Mouse (Mus musculus) liver, postnatal 0 days (tissue): Measurements from ENCODE around the gene Parp4. TPM values are rescaled to one million over a fixed set of nuclear protein-coding genes. Genes with fewer than 3 reads are reported as not detected.
A peak's percentile ranks its signal among the peaks of the same experiment; 100 is the strongest.

Experiments
- ATAC-seq: fragments of 200-750 bp; cut with Nextera tagmentation; 2 replicates; pipeline ENCODE4 v1.8.0; 2017; ENCODE audit warnings: mild to moderate bottlenecking, moderate library complexity
- DNase-seq: peaks from one replicate; pipeline ENCODE4 v3.0.0-alpha.2; 2016
- H3K27ac ChIP-seq: fragments of 300-500 bp; sonication (generic); 2 replicates; pipeline ENCODE4 v1.5.1; 2014; ENCODE audit warnings: antibody characterized with exemption, moderate library complexity, mild to moderate bottlenecking, low read depth
- H3K27me3 ChIP-seq: fragments of 300-500 bp; sonication (generic); 2 replicates; pipeline ENCODE4 v1.6.1; 2014; ENCODE audit warnings: low read length, control low read depth, mixed read lengths; ENCODE audit not compliant: insufficient read depth
- H3K36me3 ChIP-seq: fragments of 300-500 bp; sonication (generic); replicated peaks from 2 replicates; pipeline ENCODE4 v1.6.1; 2014; ENCODE audit warnings: mild to moderate bottlenecking, control low read depth, low read length, moderate library complexity, mixed read lengths; ENCODE audit not compliant: insufficient read depth
- H3K4me1 ChIP-seq: fragments of 300-500 bp; sonication (generic); 2 replicates; pipeline ENCODE4 v1.6.1; 2014; ENCODE audit warnings: antibody characterized with exemption, mild to moderate bottlenecking, control low read depth; ENCODE audit not compliant: insufficient read depth
- H3K4me2 ChIP-seq: fragments of 300-500 bp; sonication (generic); 2 replicates; pipeline ENCODE4 v1.6.1; 2014; ENCODE audit warnings: low read depth, mild to moderate bottlenecking, low read length, moderate library complexity, mixed read lengths
- H3K4me3 ChIP-seq: fragments of 300-500 bp; sonication (generic); 2 replicates; pipeline ENCODE4 v1.5.1; 2014; ENCODE audit warnings: low read depth, low read length
- H3K9ac ChIP-seq: fragments of 300-500 bp; sonication (generic); replicated peaks from 2 replicates; pipeline ENCODE4 v1.6.1; 2014; ENCODE audit warnings: mild to moderate bottlenecking, moderate library complexity
- H3K9me3 ChIP-seq: fragments of 300-500 bp; sonication (generic); 2 replicates; pipeline ENCODE4 v1.6.1; 2016; ENCODE audit warnings: mild to moderate bottlenecking, control low read depth, low read length, mixed read lengths
- CTCF ChIP-seq: sonication (generic); IDR thresholded peaks from 2 replicates; pipeline ENCODE4 v1.5.1; 2016; ENCODE audit warnings: antibody characterized with exemption, low read depth
- EP300 ChIP-seq: IDR thresholded peaks from 2 replicates; pipeline ENCODE4 v1.6.1; 2016; ENCODE audit warnings: antibody characterized with exemption, low read depth, mild to moderate bottlenecking
- WGBS: fragments of 180-500 bp; shearing (Covaris S2); extraction: QIAGEN DNeasy Blood & Tissue Kit; methylation state at CpG from one replicate; pipeline ENCODE4 v1.1.7; 2014; ENCODE audit not compliant: insufficient replicate concordance; 5-methylcytosine and 5-hydroxymethylcytosine counted together
- polyA plus RNA-seq: library from polyadenylated mRNA; unstranded; fragments of >200 nt; fragmentation: Nextera tagmentation; extraction: Ambion mirVana; gene quantifications from 2 replicates; pipeline ENCODE4 v1.2.1, GENCODE M21; 2015

The Parp4 gene
- polyA plus RNA-seq, 1 experiment from 2014 or later = 3.5 TPM

DNA sequence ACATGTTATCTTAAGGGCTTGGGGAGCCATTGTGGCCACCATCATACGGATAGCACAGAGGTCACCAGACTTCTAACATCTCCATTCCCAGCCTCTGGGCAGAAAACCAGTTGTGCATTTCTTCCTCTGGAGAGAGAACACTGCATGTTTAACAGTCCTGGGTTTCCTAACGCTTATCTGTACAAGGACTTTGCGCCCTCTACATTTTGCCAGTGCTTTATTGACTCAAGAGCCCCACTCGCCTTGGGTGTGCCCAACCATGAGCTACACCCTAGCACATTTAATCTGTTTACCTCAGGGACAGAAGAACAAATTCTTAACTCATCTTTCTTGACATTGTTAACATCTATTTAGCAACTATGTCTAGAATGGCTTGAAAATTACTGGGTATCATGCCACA, 50.8 kb downstream of the Parp4 start:
- Histone ChIP-seq H3K27ac (no peak overlapping the region), H3K4me2 (no peak overlapping the region), H3K9ac (no peak overlapping the region), H3K9me3 (no peaks in the 10 kb centered on the region), H3K36me3 (peaks cover 18% of the 10 kb centered on the region), H3K4me1 (no peaks in the 10 kb centered on the region), H3K4me3 (no peak overlapping the region), H3K27me3 (no peaks in the 10 kb centered on the region)
- WGBS = 61% methylated on average over 4 of the region's 4 CpGs
- DNase-seq (no peak), ATAC-seq (peak; percentile 77)
- no peak for TF ChIP-seq CTCF
- TF ChIP-seq EP300 = no peak

DNA sequence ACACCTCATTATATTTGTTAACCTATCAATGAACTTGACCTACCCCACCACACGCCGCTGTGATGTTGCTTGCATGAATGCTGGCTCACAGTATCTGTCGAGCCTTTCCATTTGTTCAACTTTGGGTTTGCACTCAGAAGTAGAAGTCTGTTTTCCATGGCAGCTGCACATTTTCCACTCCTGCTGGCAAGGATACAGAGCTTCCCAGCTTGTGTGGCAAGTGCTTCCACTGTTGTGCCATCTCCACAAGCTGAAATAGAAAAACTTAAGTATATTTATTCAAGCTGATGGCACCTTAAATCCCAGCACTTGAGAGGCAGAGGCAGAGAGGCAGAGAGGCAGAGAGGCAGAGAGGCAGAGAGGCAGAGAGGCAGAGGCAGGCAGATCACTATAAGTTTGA, 52.9 kb downstream of the Parp4 start:
- H3K9ac ChIP-seq = no peak overlapping the region
- no peak for DNase-seq
- no peak overlapping the region for H3K4me2 ChIP-seq
- H3K9me3 ChIP-seq = no peaks in the 10 kb centered on the region
- H3K27ac ChIP-seq = no peak overlapping the region
- H3K4me3 ChIP-seq = no peak overlapping the region
- H3K27me3 ChIP-seq = no peaks in the 10 kb centered on the region
- H3K4me1 ChIP-seq = no peaks in the 10 kb centered on the region
- 73% methylated on average over 3 of the region's 3 CpGs for WGBS
- ATAC-seq = no peak
- no peak for TF ChIP-seq CTCF
- no peak for TF ChIP-seq EP300
- peaks cover 23% of the 10 kb centered on the region for H3K36me3 ChIP-seq

DNA sequence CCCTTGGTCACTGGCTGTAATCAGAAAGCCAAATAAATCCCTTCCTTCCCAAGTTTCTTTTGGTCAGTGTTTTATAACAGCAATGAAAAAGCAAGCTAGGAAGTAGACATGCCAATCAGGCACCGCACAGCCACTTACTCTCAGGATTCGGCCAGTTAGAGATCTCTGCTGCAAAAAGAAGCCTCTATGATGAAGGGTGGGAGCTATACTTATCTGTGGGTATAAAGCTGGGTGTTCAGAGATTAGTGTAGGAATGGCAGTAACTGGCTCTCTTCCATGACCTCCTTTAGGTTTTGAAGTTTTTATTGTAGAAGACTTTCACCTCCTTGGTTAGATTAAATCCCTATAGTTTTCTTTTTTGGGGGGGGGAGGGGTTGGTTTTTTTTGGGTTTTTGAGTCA, 55.7 kb downstream of the Parp4 start:
- H3K27me3 ChIP-seq = no peaks in the 10 kb centered on the region
- H3K4me1 ChIP-seq = no peaks in the 10 kb centered on the region
- no peak overlapping the region for H3K4me3 ChIP-seq
- H3K27ac ChIP-seq = no peak overlapping the region
- TF ChIP-seq CTCF (no peak), EP300 (no peak)
- DNase-seq (no peak), ATAC-seq (no peak)
- no peaks in the 10 kb centered on the region for H3K9me3 ChIP-seq
- H3K9ac ChIP-seq = no peak overlapping the region
- H3K36me3 ChIP-seq = peaks cover 25% of the 10 kb centered on the region
- no peak overlapping the region for H3K4me2 ChIP-seq
- WGBS = 81% methylated on average over 2 of the region's 2 CpGs

DNA sequence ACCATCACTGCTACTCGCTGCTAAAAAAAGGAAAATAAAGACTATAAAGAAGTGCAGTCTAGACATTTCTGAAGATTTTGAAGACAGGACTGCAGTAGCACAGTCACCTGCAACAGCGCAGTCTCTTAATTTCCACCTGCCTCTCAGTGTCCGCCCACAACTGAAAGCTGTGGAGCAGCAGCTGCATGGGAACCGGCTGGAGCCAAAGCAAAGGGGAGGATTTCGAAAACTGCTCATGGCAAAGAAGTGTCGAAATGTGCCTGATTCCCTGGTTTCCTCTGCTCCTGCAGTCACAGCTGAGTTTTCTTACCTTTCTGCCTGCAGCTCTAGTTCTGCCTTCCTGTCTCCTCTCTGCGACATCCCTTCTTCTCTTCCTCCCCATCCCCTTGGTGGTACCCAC, 71.8 kb downstream of the Parp4 start:
- H3K9me3 ChIP-seq = no peaks in the 10 kb centered on the region
- no peaks in the 10 kb centered on the region for H3K4me1 ChIP-seq
- TF ChIP-seq CTCF (no peak), EP300 (no peak)
- H3K4me2 ChIP-seq = no peak overlapping the region
- 75% methylated on average over 7 of the region's 7 CpGs for WGBS
- DNase-seq (no peak), ATAC-seq (no peak)
- no peak overlapping the region for H3K9ac ChIP-seq
- no peaks in the 10 kb centered on the region for H3K27me3 ChIP-seq
- H3K27ac ChIP-seq = no peak overlapping the region
- no peak overlapping the region for H3K4me3 ChIP-seq
- H3K36me3 ChIP-seq = peaks cover 10% of the 10 kb centered on the region

DNA sequence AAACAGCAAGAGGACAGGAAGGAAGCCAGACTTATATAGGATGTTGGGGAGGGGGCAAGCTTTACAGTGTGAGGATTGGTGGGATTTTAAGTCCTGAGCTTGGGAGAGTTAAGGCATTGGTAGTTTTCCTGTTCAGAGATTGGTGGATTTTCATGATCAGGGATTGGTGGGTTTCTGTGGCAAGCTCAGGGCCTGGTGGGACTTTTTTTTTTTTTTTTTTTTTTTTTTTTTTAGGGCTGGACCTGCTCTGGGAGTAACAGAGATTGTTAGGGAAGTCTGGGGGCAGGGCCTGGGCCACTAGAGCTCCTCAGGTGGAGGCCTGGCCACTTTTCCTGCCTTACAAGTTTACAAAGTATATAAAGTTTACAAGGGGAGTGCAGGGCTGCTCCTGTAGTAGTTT, 74.0 kb downstream of the Parp4 start:
- no peaks in the 10 kb centered on the region for H3K9me3 ChIP-seq
- H3K36me3 ChIP-seq = peaks cover 20% of the 10 kb centered on the region
- no peak overlapping the region for H3K4me3 ChIP-seq
- TF ChIP-seq CTCF (no peak), EP300 (no peak)
- no peak overlapping the region for H3K9ac ChIP-seq
- no peak for ATAC-seq
- no peak overlapping the region for H3K27ac ChIP-seq
- no peak for DNase-seq
- no peak overlapping the region for H3K4me2 ChIP-seq
- no peaks in the 10 kb centered on the region for H3K4me1 ChIP-seq
- no peaks in the 10 kb centered on the region for H3K27me3 ChIP-seq

DNA sequence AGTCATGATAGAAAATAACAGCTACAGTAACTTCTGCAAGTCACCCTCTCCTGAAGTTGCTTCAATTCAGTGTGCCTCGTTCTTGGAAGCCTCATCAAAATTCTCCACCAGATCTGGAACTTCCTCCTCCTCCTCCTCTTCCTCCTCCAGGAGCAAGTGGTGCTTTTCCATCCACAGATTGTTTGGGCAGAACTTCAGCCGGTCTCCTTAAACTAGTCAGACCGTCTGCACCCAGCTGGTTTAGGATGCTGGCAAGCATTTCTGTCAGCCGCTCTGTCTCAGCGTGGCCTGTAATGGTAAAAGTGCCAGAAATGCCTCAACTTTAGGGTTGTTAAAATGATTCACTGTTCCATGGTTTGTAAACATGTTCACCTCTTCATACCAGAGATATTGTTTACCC, 90.2 kb downstream of the Parp4 start:
- DNase-seq (no peak), ATAC-seq (no peak)
- no peak overlapping the region for H3K4me2 ChIP-seq
- H3K36me3 ChIP-seq = no peaks in the 10 kb centered on the region
- H3K9me3 ChIP-seq = no peaks in the 10 kb centered on the region
- WGBS = 69% methylated on average over 5 of the region's 5 CpGs
- no peak overlapping the region for H3K9ac ChIP-seq
- H3K4me3 ChIP-seq = no peak overlapping the region
- no peak overlapping the region for H3K27ac ChIP-seq
- H3K27me3 ChIP-seq = no peaks in the 10 kb centered on the region
- TF ChIP-seq EP300 = no peak
- no peak for TF ChIP-seq CTCF
- H3K4me1 ChIP-seq = peaks cover 19% of the 10 kb centered on the region

DNA sequence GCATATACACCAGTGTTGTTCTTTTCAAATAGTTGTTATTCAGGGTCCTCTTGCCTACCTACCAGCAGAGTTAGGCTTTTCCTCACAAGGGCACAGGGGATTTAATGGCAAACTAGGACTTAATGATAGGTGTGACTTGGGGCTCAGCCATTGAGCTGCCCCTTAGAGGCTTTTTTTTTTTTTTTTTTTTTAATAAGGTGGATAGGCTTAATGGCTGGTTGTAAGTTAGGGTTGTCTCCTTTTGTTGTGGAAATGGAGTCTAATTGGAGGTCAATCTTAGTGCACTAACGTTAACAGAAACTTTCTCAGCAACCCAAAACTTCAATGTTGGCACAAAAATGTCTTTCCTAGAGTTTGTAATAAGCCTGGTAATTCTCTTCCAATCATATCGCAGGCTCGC, 91.5 kb downstream of the Parp4 start:
- Histone ChIP-seq H3K9ac (no peak overlapping the region), H3K4me2 (peak overlapping the region; percentile 79), H3K27me3 (no peaks in the 10 kb centered on the region), H3K27ac (no peak overlapping the region), H3K4me3 (peak overlapping the region; percentile 66; the same call in 1 of the 2 replicates), H3K4me1 (peaks cover 19% of the 10 kb centered on the region), H3K9me3 (no peaks in the 10 kb centered on the region), H3K36me3 (no peaks in the 10 kb centered on the region)
- no peak for ATAC-seq
- TF ChIP-seq EP300 = no peak
- no peak for TF ChIP-seq CTCF
- DNase-seq = no peak
- 84% methylated on average over 3 of the region's 3 CpGs for WGBS
